Mouse (Mus musculus): ENCODE data around the gene Klc1. TPM values are rescaled to one million over a fixed set of nuclear protein-coding genes. Genes with fewer than 3 reads are reported as not detected.

Gene Klc1
- polyA plus RNA-seq, 1 experiment from 2014 or later = 9.6 TPM

DNA sequence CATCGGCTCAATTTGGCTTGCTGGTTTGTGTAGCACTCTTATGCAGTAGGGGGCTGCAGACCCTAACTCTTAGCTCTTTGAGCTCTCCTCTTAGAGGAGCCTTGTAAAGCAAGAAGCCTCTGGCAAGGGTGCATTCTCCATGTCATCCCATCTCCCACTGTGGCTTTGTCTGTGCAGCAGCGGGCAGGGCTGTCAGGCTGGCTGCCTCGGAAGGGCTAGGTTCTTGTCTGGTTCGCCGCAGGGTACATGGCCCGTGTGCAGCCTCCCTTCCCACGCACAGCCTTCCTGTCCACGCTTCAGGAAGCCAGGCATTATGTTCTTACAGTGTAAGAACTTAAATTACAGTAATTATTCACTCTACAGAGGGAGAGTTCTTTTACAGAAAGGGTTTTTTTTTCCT lies 40.0 kb upstream of the Klc1 start:
- Histone ChIP-seq H3K9me3 (ENCODE audit: low read length) (no peaks in the 10 kb centered on the region), H3K4me1 (ENCODE audit: insufficient read depth) (peaks cover 3% of the 10 kb centered on the region; the same call in 1 of the 2 replicates), H3K9ac (replicated peaks) (no peak overlapping the region), H3K4me3 (ENCODE audit: low read depth, low read length) (no peak overlapping the region), H3K27me3 (ENCODE audit: insufficient read depth, low read length) (no peaks in the 10 kb centered on the region), H3K4me2 (ENCODE audit: low read depth, low read length) (no peak overlapping the region), H3K27ac (ENCODE audit: low read depth) (no peak overlapping the region), H3K36me3 (replicated peaks; ENCODE audit: insufficient read depth, low read length) (peaks cover 3% of the 10 kb centered on the region)
- ATAC-seq (no peak), DNase-seq (no peak)
- TF ChIP-seq CTCF (IDR thresholded peaks at IDR 0.05; ENCODE audit: low read depth) (no peak), EP300 (IDR thresholded peaks at IDR 0.05; ENCODE audit: low read depth) (no peak)
- WGBS (ENCODE audit: insufficient replicate concordance) = 76% methylated on average over 8 of the region's 8 CpGs

DNA sequence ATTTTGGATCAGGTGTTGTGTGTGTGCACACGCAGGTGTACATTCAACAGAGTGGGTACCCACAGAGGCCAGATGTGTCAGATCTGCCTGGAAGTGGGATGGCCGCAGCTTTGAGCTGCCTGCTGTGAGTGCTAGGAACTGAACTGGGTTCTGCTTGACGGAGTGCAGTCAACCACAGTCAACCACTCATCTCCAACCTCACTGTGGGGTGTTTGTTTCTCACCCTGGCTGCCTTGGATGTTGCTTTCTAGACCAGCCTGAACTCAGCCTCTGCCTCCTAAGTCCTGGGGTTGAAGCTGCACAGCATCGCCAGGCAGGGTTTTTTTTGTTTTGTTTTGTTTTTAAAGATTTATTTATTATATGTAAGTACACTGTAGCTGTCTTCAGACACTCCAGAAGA lies 38.4 kb upstream of the Klc1 start:
- no peak overlapping the region for H3K27ac ChIP-seq (ENCODE audit: low read depth)
- H3K27me3 ChIP-seq (ENCODE audit: insufficient read depth, low read length) = no peaks in the 10 kb centered on the region
- no peak for ATAC-seq
- H3K4me3 ChIP-seq (ENCODE audit: low read depth, low read length) = no peak overlapping the region
- WGBS (ENCODE audit: insufficient replicate concordance) = 88% methylated on average over 4 of the region's 4 CpGs
- no peak overlapping the region for H3K9ac ChIP-seq (replicated peaks)
- H3K9me3 ChIP-seq (ENCODE audit: low read length) = no peaks in the 10 kb centered on the region
- H3K4me1 ChIP-seq (ENCODE audit: insufficient read depth) = no peaks in the 10 kb centered on the region
- TF ChIP-seq CTCF (IDR thresholded peaks at IDR 0.05; ENCODE audit: low read depth) (no peak), EP300 (IDR thresholded peaks at IDR 0.05; ENCODE audit: low read depth) (no peak)
- peaks cover 5% of the 10 kb centered on the region for H3K36me3 ChIP-seq (replicated peaks; ENCODE audit: insufficient read depth, low read length)
- no peak overlapping the region for H3K4me2 ChIP-seq (ENCODE audit: low read depth, low read length)
- DNase-seq = no peak

DNA sequence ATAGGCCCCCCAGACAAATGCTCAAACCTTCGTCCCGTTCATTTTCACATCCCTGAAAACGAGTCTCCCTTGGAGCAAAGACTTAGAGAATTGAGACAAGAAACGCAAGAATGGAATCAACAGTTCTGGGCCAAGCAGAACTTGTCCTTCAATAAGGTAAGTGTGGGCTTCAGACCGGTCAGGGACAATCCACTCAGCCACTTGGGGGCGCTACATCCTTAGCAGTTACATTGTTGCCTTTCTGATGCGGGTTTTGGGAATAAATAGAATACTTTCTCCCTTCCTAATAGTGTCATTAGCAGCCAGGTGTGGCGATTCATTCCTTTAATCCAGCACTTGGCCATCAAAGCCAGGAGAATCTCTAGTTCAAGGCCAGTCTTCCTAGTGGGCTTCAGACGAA lies 36.0 kb upstream of the Klc1 start:
- 73% methylated on average over 9 of the region's 9 CpGs for WGBS (ENCODE audit: insufficient replicate concordance)
- no peaks in the 10 kb centered on the region for H3K27me3 ChIP-seq (ENCODE audit: insufficient read depth, low read length)
- DNase-seq = peak; percentile 66

DNA sequence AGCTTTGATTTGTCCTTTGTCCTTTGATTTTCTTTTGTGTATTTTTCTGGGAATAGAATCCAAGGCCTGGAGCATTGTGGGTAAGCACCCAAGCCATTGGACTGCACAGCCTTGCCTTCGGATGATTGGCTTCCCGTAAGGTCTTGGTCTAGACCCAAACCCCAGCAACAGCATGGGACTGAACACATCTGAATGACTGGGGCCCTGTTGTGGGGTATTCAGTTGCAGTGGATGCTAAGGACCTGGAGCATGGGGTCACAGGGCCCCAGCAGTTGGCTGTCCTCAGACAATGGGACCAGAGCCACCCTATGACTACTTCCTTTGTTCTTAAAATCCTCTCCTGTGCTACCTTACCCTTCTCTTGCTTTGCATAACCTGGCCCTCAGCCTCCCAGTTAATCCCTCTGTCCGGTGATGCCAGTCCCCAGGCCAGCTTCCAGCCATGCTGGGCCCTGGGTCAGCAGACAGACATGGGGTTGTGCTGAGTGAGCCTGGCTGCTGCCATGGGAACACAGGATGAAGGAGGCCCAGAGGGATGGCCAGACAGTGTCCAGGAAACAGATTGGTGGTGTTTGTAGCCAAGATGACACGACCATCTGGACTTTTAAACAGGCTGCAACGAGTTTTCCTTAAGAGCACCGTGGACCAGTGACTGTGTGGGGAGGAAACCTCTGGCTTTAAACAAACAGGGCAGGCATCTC lies 33.9 kb upstream of the Klc1 start:
- H3K4me1 ChIP-seq (ENCODE audit: insufficient read depth) = no peaks in the 10 kb centered on the region; the same call in 1 of the 2 replicates
- WGBS (ENCODE audit: insufficient replicate concordance) = 77% methylated on average over 6 of the region's 6 CpGs
- H3K36me3 ChIP-seq (replicated peaks; ENCODE audit: insufficient read depth, low read length) = peaks cover 8% of the 10 kb centered on the region
- DNase-seq = no peak
- H3K27me3 ChIP-seq (ENCODE audit: insufficient read depth, low read length) = no peaks in the 10 kb centered on the region
- no peak overlapping the region for H3K4me2 ChIP-seq (ENCODE audit: low read depth, low read length)
- H3K9me3 ChIP-seq (ENCODE audit: low read length) = no peaks in the 10 kb centered on the region
- no peak overlapping the region for H3K4me3 ChIP-seq (ENCODE audit: low read depth, low read length)
- TF ChIP-seq EP300 (IDR thresholded peaks at IDR 0.05; ENCODE audit: low read depth) = no peak
- no peak for TF ChIP-seq CTCF (IDR thresholded peaks at IDR 0.05; ENCODE audit: low read depth)
- no peak overlapping the region for H3K27ac ChIP-seq (ENCODE audit: low read depth)
- ATAC-seq = no peak
- H3K9ac ChIP-seq (replicated peaks) = no peak overlapping the region

More for the DNA sequence above, 36.0 kb upstream of the Klc1 start:
- Histone ChIP-seq H3K4me1 (ENCODE audit: insufficient read depth) (no peaks in the 10 kb centered on the region; the same call in 1 of the 2 replicates), H3K27ac (ENCODE audit: low read depth) (no peak overlapping the region), H3K4me2 (ENCODE audit: low read depth, low read length) (no peak overlapping the region), H3K4me3 (ENCODE audit: low read depth, low read length) (no peak overlapping the region), H3K36me3 (replicated peaks; ENCODE audit: insufficient read depth, low read length) (peaks cover 6% of the 10 kb centered on the region), H3K9me3 (ENCODE audit: low read length) (no peaks in the 10 kb centered on the region), H3K9ac (replicated peaks) (no peak overlapping the region)
- TF ChIP-seq EP300 (IDR thresholded peaks at IDR 0.05; ENCODE audit: low read depth) (no peak), CTCF (IDR thresholded peaks at IDR 0.05; ENCODE audit: low read depth) (peak; percentile 70)
- ATAC-seq = no peak

DNA sequence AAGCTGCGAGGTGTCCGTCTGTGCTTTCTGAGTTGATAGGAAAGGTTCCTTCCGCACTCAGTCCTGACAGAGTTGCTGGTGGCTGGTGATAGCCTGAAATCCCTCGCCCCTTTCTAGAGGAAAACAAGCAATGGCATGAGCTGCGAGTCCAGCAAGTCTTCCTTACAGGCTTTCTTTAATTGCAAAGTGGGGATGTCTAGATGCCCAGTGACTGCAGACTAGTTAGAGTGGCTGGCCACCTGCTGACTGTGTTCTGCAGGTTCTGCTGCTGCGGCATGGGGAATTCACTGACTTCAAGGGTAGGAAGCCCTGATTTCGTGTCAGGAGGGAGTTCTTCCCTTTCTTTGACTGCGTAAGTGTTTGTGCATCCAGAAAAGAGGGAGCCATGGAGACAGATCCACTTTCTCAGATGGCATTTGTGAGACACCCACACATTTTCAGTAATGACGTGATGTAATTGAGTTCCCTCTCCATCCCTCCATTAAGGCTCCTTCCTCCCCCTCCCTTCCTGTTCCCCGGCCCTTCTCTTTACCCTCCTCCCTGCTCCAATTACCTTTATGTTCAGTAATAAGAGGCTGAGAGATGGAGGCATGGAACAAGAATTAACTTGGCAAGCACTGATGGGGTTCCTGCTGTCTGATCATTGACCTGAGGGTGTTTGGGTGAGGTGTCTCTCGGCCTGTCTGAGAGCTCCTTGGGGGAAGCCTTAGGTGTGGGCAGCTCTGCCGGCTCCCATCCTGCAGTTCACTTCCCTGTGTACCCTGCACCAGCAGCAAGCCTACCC lies 33.1 kb upstream of the Klc1 start:
- Histone ChIP-seq H3K4me2 (ENCODE audit: low read depth, low read length) (no peak overlapping the region), H3K4me3 (ENCODE audit: low read depth, low read length) (no peak overlapping the region), H3K4me1 (ENCODE audit: insufficient read depth) (no peaks in the 10 kb centered on the region; the same call in 1 of the 2 replicates), H3K36me3 (replicated peaks; ENCODE audit: insufficient read depth, low read length) (peaks cover 9% of the 10 kb centered on the region), H3K9me3 (ENCODE audit: low read length) (no peaks in the 10 kb centered on the region), H3K9ac (replicated peaks) (no peak overlapping the region), H3K27me3 (ENCODE audit: insufficient read depth, low read length) (no peaks in the 10 kb centered on the region), H3K27ac (ENCODE audit: low read depth) (no peak overlapping the region)
- 80% methylated on average over 12 of the region's 12 CpGs for WGBS (ENCODE audit: insufficient replicate concordance)
- ATAC-seq (no peak), DNase-seq (no peak)
- TF ChIP-seq EP300 (IDR thresholded peaks at IDR 0.05; ENCODE audit: low read depth) (no peak), CTCF (IDR thresholded peaks at IDR 0.05; ENCODE audit: low read depth) (no peak)

DNA sequence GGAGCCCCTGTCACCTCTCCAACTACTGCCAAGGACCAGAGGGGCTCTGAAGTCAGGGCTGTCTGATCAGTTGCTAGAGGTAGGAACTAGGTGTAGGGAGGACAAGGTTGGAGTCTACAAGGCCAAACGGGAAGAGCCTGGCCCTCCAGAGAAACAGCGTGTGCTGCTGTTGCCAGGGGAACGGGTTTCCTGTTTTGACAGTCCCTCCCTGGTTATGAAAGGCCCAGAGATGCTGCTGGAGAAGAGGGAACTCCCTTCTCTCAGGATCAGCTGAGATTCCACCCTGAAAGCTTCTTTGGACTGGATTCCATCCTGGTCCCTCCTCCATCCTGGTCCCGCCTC lies 32.6 kb upstream of the Klc1 start:
- 44% methylated on average over 4 of the region's 4 CpGs for WGBS (ENCODE audit: insufficient replicate concordance)
- no peak for TF ChIP-seq CTCF (IDR thresholded peaks at IDR 0.05; ENCODE audit: low read depth)
- TF ChIP-seq EP300 (IDR thresholded peaks at IDR 0.05; ENCODE audit: low read depth) = no peak
- H3K4me2 ChIP-seq (ENCODE audit: low read depth, low read length) = no peak overlapping the region
- peaks cover 9% of the 10 kb centered on the region for H3K36me3 ChIP-seq (replicated peaks; ENCODE audit: insufficient read depth, low read length)
- no peaks in the 10 kb centered on the region for H3K27me3 ChIP-seq (ENCODE audit: insufficient read depth, low read length)
- DNase-seq = no peak
- H3K27ac ChIP-seq (ENCODE audit: low read depth) = no peak overlapping the region
- H3K9me3 ChIP-seq (ENCODE audit: low read length) = no peaks in the 10 kb centered on the region
- no peak overlapping the region for H3K9ac ChIP-seq (replicated peaks)
- 0 out of 2 replicates have a peak, but pooled peaks have one; percentile 12 for ATAC-seq
- no peaks in the 10 kb centered on the region; the same call in 1 of the 2 replicates for H3K4me1 ChIP-seq (ENCODE audit: insufficient read depth)
- H3K4me3 ChIP-seq (ENCODE audit: low read depth, low read length) = no peak overlapping the region

Measured in liver, postnatal 0 days (tissue).